Mouse (Mus musculus): ENCODE data around the gene Tssk2. TPM values are rescaled to one million over a fixed set of nuclear protein-coding genes. Genes with fewer than 3 reads are reported as not detected.

The Tssk2 gene
- polyA plus RNA-seq, 1 experiment = not detected

DNA sequence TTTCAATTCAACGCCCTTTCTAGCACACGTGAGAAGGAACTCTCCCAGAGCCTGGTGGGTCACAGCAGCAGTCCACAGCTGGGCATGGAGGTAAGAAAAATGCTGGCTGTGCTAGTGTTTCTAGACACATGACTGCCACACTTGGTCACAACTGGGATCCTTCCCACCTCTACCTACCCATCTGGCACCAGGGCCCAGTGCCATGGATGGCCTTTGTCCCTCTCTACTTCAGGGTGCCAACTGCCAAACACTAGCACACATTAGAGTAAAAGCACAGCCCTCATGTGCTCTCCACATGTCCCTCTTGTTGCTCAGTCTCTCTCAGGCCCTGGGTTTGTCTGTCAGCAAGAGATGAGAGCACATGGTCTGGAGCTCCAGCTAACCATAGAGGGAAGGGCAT lies 31.2 kb downstream of the Tssk2 start:
- no peaks in the 10 kb centered on the region for H3K27me3 ChIP-seq (ENCODE audit: control insufficient read depth, insufficient read depth, low read length)
- H3K27ac ChIP-seq (ENCODE audit: insufficient read depth, low read length) = no peak overlapping the region
- H3K36me3 ChIP-seq (ENCODE audit: control insufficient read depth, insufficient read depth, low read length) = 0 out of 2 replicates have a peak, but pooled peaks cover 2% of the 10 kb centered on the region
- no peak for TF ChIP-seq POLR2A (IDR thresholded peaks at IDR 0.05; ENCODE audit: low read depth, low read length)
- no peak for TF ChIP-seq CTCF (IDR thresholded peaks at IDR 0.05; ENCODE audit: extremely low read depth, insufficient read depth, insufficient read length, insufficient replicate concordance)
- 79% methylated on average over 2 of the region's 2 CpGs for WGBS
- peaks cover 2% of the 10 kb centered on the region for H3K4me1 ChIP-seq (ENCODE audit: control insufficient read depth, insufficient read depth, insufficient read length)
- no peak for DNase-seq (ENCODE audit: low read depth in 1 of 2, low spot score in 2 of 2)
- no peak overlapping the region for H3K4me3 ChIP-seq (ENCODE audit: extremely low read depth, insufficient read depth, insufficient read length)

DNA sequence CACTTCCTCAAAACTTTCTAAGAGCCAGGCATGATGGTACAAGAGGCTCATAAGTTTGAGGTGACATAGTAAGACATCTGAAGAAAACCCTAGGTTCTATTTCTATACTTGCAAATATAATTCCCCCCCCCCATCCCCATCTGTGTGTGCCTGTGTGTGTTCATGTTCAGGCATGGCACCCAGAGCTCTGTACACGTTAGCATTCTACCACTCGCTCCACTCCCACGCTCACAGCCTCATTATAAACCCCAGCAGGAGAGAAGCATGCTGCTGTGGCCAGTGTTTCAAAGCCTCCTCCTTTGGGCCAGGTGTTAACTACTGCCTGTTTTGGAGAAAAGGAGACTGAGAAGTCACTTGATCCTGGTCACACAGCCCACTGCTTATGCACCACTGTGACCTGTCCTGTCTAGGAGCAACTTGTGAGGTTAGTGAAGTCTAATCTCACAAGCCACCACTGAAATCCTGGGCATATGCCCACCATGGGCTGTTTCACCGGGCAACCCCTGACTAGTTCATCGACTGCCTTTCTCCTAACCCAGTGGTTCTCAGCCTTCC lies 33.5 kb downstream of the Tssk2 start:
- Histone ChIP-seq H3K27me3 (ENCODE audit: control insufficient read depth, insufficient read depth, low read length) (no peaks in the 10 kb centered on the region), H3K4me1 (ENCODE audit: control insufficient read depth, insufficient read depth, insufficient read length) (peaks cover 2% of the 10 kb centered on the region), H3K36me3 (ENCODE audit: control insufficient read depth, insufficient read depth, low read length) (no peaks in the 10 kb centered on the region), H3K27ac (ENCODE audit: insufficient read depth, low read length) (no peak overlapping the region), H3K4me3 (ENCODE audit: extremely low read depth, insufficient read depth, insufficient read length) (no peak overlapping the region)
- no peak for DNase-seq (ENCODE audit: low read depth in 1 of 2, low spot score in 2 of 2)
- TF ChIP-seq CTCF (IDR thresholded peaks at IDR 0.05; ENCODE audit: extremely low read depth, insufficient read depth, insufficient read length, insufficient replicate concordance) = no peak
- TF ChIP-seq POLR2A (IDR thresholded peaks at IDR 0.05; ENCODE audit: low read depth, low read length) = no peak
- WGBS = 90% methylated on average over 5 of the region's 5 CpGs

DNA sequence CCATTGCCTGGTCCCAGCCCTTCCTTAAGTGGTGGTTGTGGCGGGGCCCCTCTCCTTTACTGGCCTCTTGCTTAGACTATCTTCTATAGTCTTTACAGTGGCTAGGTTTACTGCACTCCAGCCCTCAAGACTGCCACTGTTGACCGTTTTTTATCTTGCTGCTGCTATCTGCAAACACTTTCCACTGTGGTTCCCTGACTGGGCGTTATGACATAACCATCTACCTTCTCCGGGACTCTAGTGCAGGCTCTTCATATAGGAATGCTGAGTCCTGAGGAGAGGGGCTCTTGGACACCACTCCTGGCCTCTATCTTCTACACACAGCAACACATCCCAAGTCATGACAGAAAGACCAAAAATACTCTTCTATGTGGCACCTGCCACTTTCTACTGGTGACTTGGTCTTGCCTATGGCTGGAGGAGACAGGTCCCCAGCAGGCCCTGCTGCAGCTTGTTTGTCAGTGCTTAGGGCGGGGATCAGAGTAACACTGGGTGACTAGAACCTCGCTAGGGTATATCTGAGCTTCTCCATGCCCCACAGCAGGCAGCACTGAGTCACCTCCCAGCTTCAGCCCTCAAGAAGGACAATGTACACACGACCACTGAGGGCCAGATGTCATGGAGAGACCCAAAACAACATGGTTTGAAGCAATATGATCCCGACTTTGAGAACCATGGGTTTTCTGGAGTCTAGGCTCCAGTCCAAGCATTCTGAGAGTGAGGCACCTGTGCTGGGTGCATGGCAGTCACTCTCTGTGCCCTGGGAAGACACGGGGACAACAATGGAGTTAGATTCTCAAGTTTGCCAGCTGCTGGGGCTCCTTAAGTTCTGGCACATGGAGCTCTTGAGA lies 35.4 kb downstream of the Tssk2 start:
- Histone ChIP-seq H3K27me3 (ENCODE audit: control insufficient read depth, insufficient read depth, low read length) (no peaks in the 10 kb centered on the region), H3K27ac (ENCODE audit: insufficient read depth, low read length) (no peak overlapping the region), H3K4me1 (ENCODE audit: control insufficient read depth, insufficient read depth, insufficient read length) (peaks cover 2% of the 10 kb centered on the region; the same call in 1 of the 2 replicates), H3K4me3 (ENCODE audit: extremely low read depth, insufficient read depth, insufficient read length) (no peak overlapping the region), H3K36me3 (ENCODE audit: control insufficient read depth, insufficient read depth, low read length) (no peaks in the 10 kb centered on the region)
- 78% methylated on average over 9 of the region's 9 CpGs for WGBS
- TF ChIP-seq CTCF (IDR thresholded peaks at IDR 0.05; ENCODE audit: extremely low read depth, insufficient read depth, insufficient read length, insufficient replicate concordance) (no peak), POLR2A (IDR thresholded peaks at IDR 0.05; ENCODE audit: low read depth, low read length) (no peak)
- no peak for DNase-seq (ENCODE audit: low read depth in 1 of 2, low spot score in 2 of 2)

DNA sequence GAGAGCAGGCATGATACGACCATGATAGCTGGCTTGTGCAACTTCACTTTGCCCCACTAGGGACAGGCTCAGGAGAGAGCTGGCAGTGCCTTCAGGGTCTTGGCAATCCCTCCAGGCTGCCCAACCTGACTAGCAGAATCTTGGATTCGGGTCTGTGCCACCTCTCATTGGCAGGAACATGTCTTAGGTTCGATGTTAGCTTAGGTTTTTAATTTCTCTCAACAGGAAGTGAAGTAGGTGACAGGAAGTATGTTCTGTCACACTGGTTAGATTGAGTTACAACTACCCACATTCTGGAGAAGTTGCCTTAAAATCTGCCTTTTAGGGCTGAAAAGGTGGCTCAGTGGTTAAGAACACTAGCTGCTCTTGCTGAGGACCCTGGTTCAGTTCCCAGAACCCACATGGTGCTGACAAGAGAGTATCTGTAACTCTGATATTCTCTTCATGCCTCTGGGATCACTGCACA lies 36.0 kb downstream of the Tssk2 start:
- Histone ChIP-seq H3K27ac (ENCODE audit: insufficient read depth, low read length) (no peak overlapping the region), H3K36me3 (ENCODE audit: control insufficient read depth, insufficient read depth, low read length) (no peaks in the 10 kb centered on the region), H3K4me3 (ENCODE audit: extremely low read depth, insufficient read depth, insufficient read length) (no peak overlapping the region), H3K4me1 (ENCODE audit: control insufficient read depth, insufficient read depth, insufficient read length) (peaks cover 2% of the 10 kb centered on the region; the same call in 1 of the 2 replicates), H3K27me3 (ENCODE audit: control insufficient read depth, insufficient read depth, low read length) (no peaks in the 10 kb centered on the region)
- TF ChIP-seq POLR2A (IDR thresholded peaks at IDR 0.05; ENCODE audit: low read depth, low read length) (no peak), CTCF (IDR thresholded peaks at IDR 0.05; ENCODE audit: extremely low read depth, insufficient read depth, insufficient read length, insufficient replicate concordance) (no peak)
- 20% methylated on average over 3 of the region's 3 CpGs for WGBS
- DNase-seq (ENCODE audit: low read depth in 1 of 2, low spot score in 2 of 2) = no peak

DNA sequence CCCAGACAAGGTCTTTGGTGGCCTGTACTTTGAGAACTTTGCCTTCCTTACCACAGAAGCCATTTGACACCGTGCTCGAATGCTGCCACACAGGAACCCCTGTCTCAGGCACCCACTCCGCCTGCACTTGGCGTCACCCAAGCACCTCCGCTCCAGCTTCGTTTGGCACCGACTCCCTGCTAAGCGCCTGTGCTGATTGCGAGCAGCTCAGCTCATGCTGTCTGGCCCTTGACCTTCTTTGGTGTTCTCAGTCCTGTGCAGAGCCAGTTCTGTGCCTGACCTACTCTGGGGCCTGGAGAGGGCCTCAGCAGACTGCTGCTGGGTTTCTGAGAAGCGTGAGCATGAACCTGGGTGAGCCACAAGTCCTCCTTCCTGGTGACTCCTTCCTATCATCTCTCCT lies 38.3 kb downstream of the Tssk2 start:
- Histone ChIP-seq H3K27ac (ENCODE audit: insufficient read depth, low read length) (no peak overlapping the region), H3K4me3 (ENCODE audit: extremely low read depth, insufficient read depth, insufficient read length) (no peak overlapping the region), H3K4me1 (ENCODE audit: control insufficient read depth, insufficient read depth, insufficient read length) (peaks cover 2% of the 10 kb centered on the region; the same call in 1 of the 2 replicates), H3K27me3 (ENCODE audit: control insufficient read depth, insufficient read depth, low read length) (no peaks in the 10 kb centered on the region), H3K36me3 (ENCODE audit: control insufficient read depth, insufficient read depth, low read length) (no peaks in the 10 kb centered on the region)
- WGBS = 83% methylated on average over 10 of the region's 10 CpGs
- no peak for DNase-seq (ENCODE audit: low read depth in 1 of 2, low spot score in 2 of 2)
- TF ChIP-seq CTCF (IDR thresholded peaks at IDR 0.05; ENCODE audit: extremely low read depth, insufficient read depth, insufficient read length, insufficient replicate concordance) (no peak), POLR2A (IDR thresholded peaks at IDR 0.05; ENCODE audit: low read depth, low read length) (no peak)

DNA sequence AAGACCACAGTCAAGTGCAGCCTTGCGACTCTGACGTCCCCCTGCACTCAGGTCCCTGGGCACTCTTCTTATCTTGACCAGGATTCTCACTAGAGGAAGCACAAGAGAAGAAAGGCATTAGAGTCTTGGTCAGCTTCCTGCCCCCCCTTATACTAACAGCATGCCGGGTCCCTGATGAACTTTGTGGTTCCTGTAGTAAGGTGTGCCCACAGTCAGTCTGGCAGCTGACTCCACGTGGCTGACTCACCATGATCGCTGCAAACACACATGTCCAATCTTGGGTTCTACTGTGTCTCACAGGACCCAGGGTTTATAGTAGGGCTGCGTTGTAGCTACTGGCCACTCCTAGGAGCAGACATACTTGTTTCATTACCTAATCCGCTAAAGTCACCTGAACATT lies 39.8 kb downstream of the Tssk2 start:
- WGBS = 49% methylated on average over 7 of the region's 7 CpGs
- H3K27ac ChIP-seq (ENCODE audit: insufficient read depth, low read length) = no peak overlapping the region
- no peak for TF ChIP-seq CTCF (IDR thresholded peaks at IDR 0.05; ENCODE audit: extremely low read depth, insufficient read depth, insufficient read length, insufficient replicate concordance)
- TF ChIP-seq POLR2A (IDR thresholded peaks at IDR 0.05; ENCODE audit: low read depth, low read length) = no peak
- H3K4me1 ChIP-seq (ENCODE audit: control insufficient read depth, insufficient read depth, insufficient read length) = peaks cover 2% of the 10 kb centered on the region; the same call in 1 of the 2 replicates
- no peaks in the 10 kb centered on the region for H3K36me3 ChIP-seq (ENCODE audit: control insufficient read depth, insufficient read depth, low read length)
- DNase-seq (ENCODE audit: low read depth in 1 of 2, low spot score in 2 of 2) = no peak
- H3K4me3 ChIP-seq (ENCODE audit: extremely low read depth, insufficient read depth, insufficient read length) = no peak overlapping the region
- no peaks in the 10 kb centered on the region for H3K27me3 ChIP-seq (ENCODE audit: control insufficient read depth, insufficient read depth, low read length)

All from spleen, adult 2 months (tissue).